Mouse (Mus musculus) macrophage (primary cell): ENCODE measurements around the gene Prkcg. TPM values are rescaled to one million over a fixed set of nuclear protein-coding genes. Genes with fewer than 3 reads are reported as not detected.

Source experiments
- H3K27ac ChIP-seq: fragments of 350-480 bp; formaldehyde crosslinking; 2 replicates; pipeline ENCODE4 v1.9.0; 2021
- H3K36me3 ChIP-seq: fragments of 350-480 bp; formaldehyde crosslinking; 2 replicates; pipeline ENCODE4 v1.9.0; 2021; ENCODE audit errors: inconsistent target
- H3K4me3 ChIP-seq: fragments of 350-480 bp; formaldehyde crosslinking; 2 replicates; pipeline ENCODE4 v1.9.0; 2021; ENCODE audit errors: inconsistent target
- H3K79me2 ChIP-seq: fragments of 350-480 bp; formaldehyde crosslinking; 2 replicates; pipeline ENCODE4 v1.9.0; 2021; ENCODE audit errors: inconsistent target
- WGBS: methylation state at CpG from one replicate; pipeline ENCODE4 v1.1.7; 2026; ENCODE audit warnings: inconsistent platforms; ENCODE audit not compliant: missing documents; 5-methylcytosine and 5-hydroxymethylcytosine counted together
- polyA plus RNA-seq: library from polyadenylated mRNA; stranded (reverse); fragments of 250-400 nt; gene quantifications from 3 replicates; pipeline ENCODE4 v1.2.4, GENCODE M21; 2018; ENCODE audit warnings: inconsistent platforms

Prkcg gene
- polyA plus RNA-seq, 1 experiment from 2014 or later = 0.11 TPM

DNA sequence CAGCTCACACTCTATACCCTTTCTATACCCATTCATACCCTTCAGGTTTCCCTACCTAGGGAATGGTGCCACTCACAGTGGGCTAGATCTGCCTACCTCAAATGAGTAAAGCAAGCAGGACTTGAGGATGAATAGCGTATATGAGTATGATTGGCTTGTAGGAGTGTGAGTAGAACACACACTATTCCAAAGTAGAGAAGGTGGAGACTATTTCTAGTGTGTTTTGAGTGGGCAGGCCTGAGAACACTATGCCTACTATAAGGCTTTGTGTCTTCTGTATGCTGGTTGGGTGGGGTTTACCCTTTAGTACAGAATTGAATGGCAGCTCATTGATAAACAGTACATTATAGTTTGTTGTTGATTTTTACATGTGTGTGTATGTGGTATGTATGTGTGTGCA lies 34.8 kb downstream of the Prkcg start:
- Histone ChIP-seq H3K36me3 (no peaks in the 10 kb centered on the region), H3K79me2 (no peaks in the 10 kb centered on the region), H3K4me3 (no peak overlapping the region), H3K27ac (no peak overlapping the region)
- WGBS = 100% methylated on average over 1 of the region's 1 CpGs

DNA sequence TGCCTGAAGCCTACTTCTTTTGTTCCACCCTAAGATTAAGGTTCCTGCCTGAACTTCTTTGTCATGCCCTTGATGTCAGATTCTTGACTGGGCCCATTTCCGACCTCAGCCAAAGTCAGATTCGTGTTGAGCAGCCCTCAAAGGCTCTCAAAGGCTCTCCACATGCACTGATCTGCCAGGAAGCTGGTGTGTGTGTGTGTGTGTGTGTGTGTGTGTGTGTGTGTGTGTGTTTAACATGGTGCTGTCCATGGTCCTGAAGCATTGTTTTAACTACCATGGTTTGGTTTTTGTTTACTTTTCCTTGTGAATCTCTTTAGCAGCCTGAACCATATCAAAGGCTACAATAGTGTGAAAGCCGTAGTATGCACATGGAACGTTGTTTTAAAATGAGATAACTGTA lies 39.0 kb downstream of the Prkcg start:
- Histone ChIP-seq H3K4me3 (no peak overlapping the region), H3K79me2 (no peaks in the 10 kb centered on the region), H3K36me3 (no peaks in the 10 kb centered on the region), H3K27ac (no peak overlapping the region)
- WGBS = 85% methylated on average over 4 of the region's 4 CpGs

DNA sequence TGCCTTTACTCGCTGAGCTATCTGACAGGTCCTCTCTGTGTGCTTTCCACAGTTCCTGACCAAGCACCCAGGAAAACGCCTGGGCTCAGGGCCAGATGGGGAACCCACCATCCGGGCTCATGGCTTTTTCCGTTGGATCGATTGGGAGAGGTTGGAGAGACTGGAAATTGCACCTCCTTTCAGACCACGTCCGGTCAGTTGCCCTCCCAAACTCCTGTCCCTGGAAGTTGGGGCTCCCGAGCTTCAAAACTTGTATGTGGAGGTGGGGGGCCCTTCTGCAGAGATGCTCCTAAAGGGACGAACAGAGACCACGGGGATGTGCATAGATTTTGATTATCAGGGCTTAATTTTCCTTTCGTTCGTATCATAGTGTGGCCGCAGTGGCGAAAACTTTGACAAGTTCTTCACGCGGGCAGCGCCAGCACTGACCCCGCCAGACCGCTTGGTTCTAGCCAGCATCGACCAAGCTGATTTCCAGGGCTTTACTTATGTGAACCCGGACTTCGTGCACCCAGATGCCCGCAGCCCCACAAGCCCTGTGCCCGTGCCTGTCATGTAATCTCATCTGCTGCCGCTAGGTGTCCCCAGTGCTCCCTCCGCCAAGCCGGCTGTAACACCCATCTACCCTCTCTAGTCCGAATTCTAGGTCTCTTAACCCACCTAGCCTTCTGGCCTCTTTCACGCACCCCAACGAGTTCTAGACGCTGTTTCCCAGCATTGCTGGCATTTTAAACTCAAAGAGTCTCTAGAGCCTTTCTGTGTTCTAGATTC lies 41.0 kb downstream of the Prkcg start:
- WGBS = 23% methylated on average over 31 of the region's 31 CpGs
- H3K79me2 ChIP-seq = no peaks in the 10 kb centered on the region
- H3K27ac ChIP-seq = no peak overlapping the region
- no peaks in the 10 kb centered on the region for H3K36me3 ChIP-seq
- no peak overlapping the region for H3K4me3 ChIP-seq

DNA sequence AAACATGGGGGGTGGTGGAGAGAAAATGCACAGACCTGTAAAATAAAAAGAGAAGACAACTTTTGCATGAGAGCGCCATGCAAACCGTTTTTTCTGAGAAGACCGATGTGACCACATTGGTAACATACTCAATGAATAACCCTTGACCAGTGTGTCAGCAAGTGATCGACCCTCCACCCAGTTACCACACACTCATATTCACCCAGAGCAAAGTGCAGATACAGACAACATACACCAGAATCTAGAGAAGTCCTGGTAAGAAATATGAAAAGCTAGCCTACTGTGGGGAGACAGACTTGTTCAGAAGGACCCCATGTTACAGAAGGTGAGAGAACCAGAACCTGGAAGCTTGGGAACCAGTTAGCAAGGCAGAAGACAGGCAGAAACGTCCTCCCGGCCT lies 42.2 kb downstream of the Prkcg start:
- H3K79me2 ChIP-seq = no peaks in the 10 kb centered on the region
- 55% methylated on average over 6 of the region's 6 CpGs for WGBS
- H3K27ac ChIP-seq = no peak overlapping the region
- H3K36me3 ChIP-seq = no peaks in the 10 kb centered on the region
- no peak overlapping the region for H3K4me3 ChIP-seq

DNA sequence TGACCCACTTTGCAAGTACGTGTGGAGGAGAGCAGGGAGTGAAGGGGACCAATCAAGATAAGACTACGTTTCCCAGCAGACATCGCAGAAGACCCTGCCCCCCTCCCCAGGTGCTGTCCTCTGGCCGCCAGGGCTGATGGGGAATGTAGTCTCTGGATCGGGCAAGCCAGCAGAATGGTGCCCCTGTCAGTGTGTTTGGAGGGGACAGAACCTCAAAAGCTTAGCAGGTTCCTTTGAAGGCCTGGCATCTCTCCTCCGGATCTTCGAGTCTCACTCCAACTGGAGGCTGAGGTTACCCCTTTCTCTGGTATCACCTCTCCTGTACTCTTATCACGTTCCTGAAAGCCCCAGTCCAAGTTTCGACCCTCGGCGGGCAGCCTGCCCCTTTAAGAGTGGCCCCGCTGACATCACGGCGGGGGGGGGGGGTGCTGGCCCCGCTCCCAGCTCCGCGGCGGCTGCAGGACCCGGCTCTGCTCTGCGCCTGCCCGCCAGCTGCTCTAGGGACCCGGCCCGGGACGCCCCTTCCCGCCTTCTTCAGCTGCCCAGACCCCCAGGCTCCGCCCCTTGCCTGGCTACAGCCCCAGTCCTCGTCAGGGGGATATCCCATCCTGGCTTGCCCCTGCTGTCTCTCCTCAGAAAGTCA lies 42.7 kb downstream of the Prkcg start:
- no peak overlapping the region for H3K27ac ChIP-seq
- no peaks in the 10 kb centered on the region for H3K79me2 ChIP-seq
- H3K4me3 ChIP-seq = no peak overlapping the region
- no peaks in the 10 kb centered on the region for H3K36me3 ChIP-seq
- WGBS = 3% methylated on average over 23 of the region's 27 CpGs

DNA sequence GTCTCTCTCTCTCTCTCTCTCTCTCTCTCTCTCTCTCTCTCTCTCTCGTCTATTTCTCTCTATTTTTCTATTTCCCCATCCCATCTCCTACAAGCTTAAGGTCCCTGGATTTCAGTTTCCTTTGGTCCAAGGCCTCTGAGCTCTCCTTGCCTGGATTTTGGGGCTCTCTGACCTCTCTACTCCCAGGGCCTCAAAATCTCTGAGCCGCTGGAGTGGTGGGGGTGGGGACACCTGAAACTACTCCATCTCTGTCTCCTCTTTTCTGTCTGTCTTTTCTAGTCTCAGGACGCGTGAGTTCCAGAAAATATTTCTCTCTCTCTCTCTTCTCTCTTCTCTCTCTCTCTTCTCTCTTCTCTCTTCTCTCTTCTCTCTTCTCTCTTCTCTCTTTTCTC lies 43.2 kb downstream of the Prkcg start:
- no peaks in the 10 kb centered on the region for H3K79me2 ChIP-seq
- H3K4me3 ChIP-seq = no peak overlapping the region

DNA sequence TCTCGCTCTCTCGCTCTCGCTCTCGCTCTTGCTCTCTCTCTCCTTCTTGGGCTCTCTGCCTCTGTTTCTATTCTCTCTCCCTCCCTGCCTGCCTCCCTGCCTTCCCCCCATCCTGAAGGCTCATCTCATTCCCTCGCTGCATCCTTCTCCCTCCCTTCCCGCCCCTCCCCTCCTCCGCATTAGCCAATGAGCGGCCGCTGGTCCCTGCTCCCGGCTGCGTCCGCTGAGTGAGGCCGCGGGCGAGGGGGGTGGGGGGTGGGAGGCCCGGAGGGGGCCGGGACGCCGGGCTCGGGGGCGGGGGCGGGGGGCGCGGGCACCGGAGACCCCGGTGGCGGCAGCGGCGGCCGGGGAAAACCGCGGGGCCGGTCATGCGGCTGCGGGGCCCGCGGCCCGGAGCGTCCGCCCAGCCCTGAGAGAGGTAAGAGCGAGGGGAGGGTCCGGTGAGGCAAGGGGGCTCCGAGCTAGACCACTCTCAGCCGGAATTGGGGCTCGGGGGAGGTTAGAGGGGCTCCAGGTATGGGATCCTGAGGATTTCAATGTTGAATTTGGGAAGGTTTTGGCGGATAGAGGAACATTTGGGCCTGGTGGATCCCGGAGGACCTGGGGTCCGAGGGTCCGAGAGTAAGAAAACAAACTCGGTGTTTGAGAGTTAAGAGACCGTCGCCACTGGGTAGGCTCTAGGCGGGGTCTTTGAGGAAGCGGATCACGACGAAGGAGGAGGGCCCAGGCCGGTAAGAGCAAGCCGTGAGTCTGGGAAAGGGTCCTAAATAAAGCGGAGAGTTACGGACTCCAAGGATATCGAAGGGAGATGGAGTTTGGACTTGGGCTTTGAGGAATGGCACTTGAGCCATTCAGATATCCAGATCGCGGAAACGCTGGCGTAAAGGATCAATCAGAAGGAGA lies 43.9 kb downstream of the Prkcg start, which contains the start of gene Cacng7:
TSS of gene Cacng7 (plus strand) at position 337 of the 903 bp plus-strand sequence.
- Histone ChIP-seq H3K27ac (no peak within 1 kb of the TSS), H3K79me2 (no peaks in the 10 kb centered on the region), H3K36me3 (no peaks in the 10 kb centered on the region), H3K4me3 (no peak within 1 kb of the TSS)
- WGBS = 15% methylated on average over 28 of the region's 65 CpGs

More for the DNA sequence above, 43.2 kb downstream of the Prkcg start:
- Histone ChIP-seq H3K36me3 (no peaks in the 10 kb centered on the region), H3K27ac (no peak overlapping the region)
- 9% methylated on average over 3 of the region's 4 CpGs for WGBS

DNA sequence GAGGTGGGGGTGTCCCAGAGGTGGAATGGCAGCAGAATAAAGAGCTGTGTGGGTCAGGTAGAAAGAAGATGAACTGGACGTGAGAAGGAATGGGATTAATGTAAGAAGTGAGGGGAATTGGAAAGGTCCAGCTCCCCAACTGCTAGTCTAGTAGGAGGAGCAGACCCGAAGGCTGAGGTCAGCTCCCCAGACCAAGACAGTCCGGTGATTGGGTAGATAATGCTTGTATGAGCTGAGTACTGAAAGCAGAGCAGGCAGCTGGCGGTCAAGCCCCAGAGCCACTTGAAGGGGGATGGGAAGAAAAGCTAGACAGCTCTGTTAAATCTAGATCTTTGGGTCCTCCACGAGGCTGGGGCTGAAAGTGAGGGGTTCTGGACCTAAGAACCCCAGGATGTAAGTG lies 44.6 kb downstream of the Prkcg start:
- no peak overlapping the region for H3K4me3 ChIP-seq
- WGBS = 27% methylated on average over 5 of the region's 5 CpGs
- H3K27ac ChIP-seq = no peak overlapping the region
- no peaks in the 10 kb centered on the region for H3K36me3 ChIP-seq
- no peaks in the 10 kb centered on the region for H3K79me2 ChIP-seq

DNA sequence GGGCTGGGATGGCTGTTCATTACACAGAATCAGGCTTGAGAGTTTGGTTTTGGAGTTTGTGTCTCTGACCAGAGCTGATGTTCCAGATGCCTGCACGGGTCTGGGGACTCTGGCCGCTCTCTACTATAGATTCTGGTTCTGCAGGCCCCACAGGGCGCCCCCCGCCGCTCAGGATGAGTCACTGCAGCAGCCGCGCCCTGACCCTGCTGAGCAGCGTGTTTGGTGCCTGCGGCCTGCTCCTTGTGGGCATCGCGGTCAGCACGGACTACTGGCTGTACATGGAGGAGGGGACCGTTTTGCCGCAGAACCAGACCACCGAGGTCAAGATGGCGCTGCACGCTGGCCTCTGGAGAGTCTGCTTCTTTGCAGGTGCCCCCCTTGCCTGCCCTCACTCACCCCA lies 47.4 kb downstream of the Prkcg start:
- H3K27ac ChIP-seq = no peak overlapping the region
- H3K4me3 ChIP-seq = no peak overlapping the region
- no peaks in the 10 kb centered on the region for H3K36me3 ChIP-seq
- WGBS = 64% methylated on average over 17 of the region's 17 CpGs
- H3K79me2 ChIP-seq = no peaks in the 10 kb centered on the region

DNA sequence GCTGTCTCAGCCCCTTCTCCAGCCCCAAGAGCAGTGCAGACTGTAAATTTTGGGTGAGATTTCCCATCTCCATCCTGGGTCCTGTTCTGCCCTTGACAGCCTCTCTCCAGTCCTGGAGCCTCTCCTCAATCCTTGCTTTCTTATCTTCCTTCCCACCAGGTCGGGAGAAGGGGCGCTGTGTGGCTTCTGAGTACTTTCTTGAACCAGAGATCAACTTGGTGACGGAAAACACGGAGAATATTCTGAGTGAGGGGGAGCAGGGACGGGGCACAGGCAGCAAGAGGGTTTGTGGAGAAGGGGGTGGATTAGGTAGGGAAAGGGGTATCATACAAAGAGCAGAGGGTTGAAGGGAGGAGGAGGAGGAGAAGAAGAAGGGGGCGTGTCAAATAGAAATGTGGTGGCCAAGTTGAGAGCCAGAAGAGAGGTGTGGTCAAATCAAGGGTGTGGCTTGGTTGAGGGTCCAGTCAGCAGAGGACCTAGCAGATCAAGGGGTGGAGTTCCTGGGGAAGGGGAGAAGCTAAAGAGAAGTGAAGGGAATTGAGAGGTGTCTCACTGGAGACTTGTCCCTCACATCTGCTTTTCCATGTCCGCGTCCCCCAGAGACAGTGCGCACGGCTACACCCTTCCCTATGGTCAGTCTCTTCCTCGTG lies 49.4 kb downstream of the Prkcg start:
- no peak overlapping the region for H3K27ac ChIP-seq
- H3K4me3 ChIP-seq = no peak overlapping the region
- 79% methylated on average over 10 of the region's 11 CpGs for WGBS
- no peaks in the 10 kb centered on the region for H3K36me3 ChIP-seq
- H3K79me2 ChIP-seq = no peaks in the 10 kb centered on the region

DNA sequence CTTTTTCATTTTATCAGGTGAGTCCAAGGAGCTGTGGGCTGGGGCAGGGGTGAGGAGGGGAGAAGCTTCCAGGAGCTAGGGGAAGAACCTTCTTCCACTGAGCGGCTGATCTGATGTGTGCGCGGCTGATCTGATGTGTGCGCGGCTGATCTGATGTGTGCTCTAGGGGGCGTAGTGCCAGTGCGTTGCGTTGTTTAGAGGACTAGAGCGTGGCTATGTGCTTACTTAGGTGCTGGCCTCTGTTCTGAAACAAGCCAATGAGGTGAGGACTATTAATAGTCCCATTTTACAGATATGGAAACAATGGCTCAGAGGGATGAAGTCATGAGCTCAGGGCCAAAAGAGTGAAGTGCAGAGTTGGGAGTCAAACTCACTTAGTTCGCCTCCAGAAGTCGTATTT lies 50.0 kb downstream of the Prkcg start:
- Histone ChIP-seq H3K79me2 (no peaks in the 10 kb centered on the region), H3K27ac (no peak overlapping the region), H3K4me3 (no peak overlapping the region), H3K36me3 (no peaks in the 10 kb centered on the region)
- 84% methylated on average over 11 of the region's 11 CpGs for WGBS

DNA sequence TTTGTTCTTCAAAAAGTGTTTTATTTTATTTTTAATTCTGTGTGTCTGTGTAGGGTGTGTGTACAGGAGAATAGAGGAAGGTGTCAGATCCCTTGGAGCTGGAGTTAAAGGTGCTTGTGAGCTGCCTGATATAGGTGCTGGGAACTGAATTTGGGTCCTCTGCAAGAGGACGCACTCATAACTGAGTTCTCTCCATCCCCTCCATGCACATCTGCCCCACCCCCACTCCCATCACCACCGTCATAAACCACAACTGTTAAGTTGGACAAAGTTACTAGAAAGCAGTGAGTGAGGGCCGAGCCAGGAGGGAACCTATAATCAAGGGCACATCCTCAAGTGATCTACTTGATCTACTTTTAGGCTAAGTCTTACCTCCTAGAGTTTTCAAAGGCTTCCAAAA lies 54.9 kb downstream of the Prkcg start:
- WGBS = 66% methylated on average over 3 of the region's 3 CpGs

DNA sequence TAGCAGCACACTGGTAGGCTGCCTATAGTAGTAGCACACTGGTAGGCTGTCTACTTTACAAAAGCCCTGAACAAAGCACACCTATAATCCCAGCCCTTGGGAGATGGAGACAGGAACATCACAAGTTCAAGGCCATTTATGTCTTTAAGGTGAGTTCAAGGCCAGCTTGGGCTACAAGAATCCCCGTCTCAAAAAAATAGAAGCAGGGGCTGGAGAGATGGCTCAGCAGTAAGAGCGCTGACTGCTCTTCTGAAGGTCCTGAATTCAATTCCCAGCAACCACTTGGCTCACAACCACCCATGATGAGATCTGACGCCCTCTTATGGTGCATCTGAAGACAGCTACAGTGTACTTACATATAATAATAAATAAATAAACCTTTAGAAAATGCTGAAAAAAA lies 56.3 kb downstream of the Prkcg start:
- no peaks in the 10 kb centered on the region for H3K79me2 ChIP-seq
- H3K27ac ChIP-seq = no peak overlapping the region
- H3K36me3 ChIP-seq = no peaks in the 10 kb centered on the region
- WGBS = 94% methylated on average over 3 of the region's 3 CpGs
- H3K4me3 ChIP-seq = no peak overlapping the region

More for the DNA sequence above, 54.9 kb downstream of the Prkcg start:
- no peaks in the 10 kb centered on the region for H3K36me3 ChIP-seq
- H3K27ac ChIP-seq = no peak overlapping the region
- H3K4me3 ChIP-seq = no peak overlapping the region
- no peaks in the 10 kb centered on the region for H3K79me2 ChIP-seq
